Mouse (Mus musculus): ENCODE data around the gene Armc2. TPM values are rescaled to one million over a fixed set of nuclear protein-coding genes. Genes with fewer than 3 reads are reported as not detected.

The Armc2 gene
- total and polyA plus RNA-seq, 3 experiments = 0.08 to 0.13 TPM; not detected in 1

- peak overlapping the region; percentile 36 for H3K9ac ChIP-seq (ENCODE audit: control insufficient read depth, low read depth, low read length, poor library complexity, severe bottlenecking)
- no peaks in the 10 kb centered on the region for H3K27me3 ChIP-seq (ENCODE audit: control insufficient read depth in 1 of 2, insufficient read depth in 2 of 2, low read length in 2 of 2)
- peaks cover 5 to 39% of the 10 kb centered on the region in 2 experiments for H3K4me1 ChIP-seq (ENCODE audit: control insufficient read depth in 1 of 2, insufficient read depth in 2 of 2, low read length in 2 of 2)
- TF ChIP-seq TAL1 (IDR thresholded peaks at IDR 0.05; ENCODE audit: low read length) (no peak), KAT2A (conservative IDR thresholded peaks at IDR 0.05; ENCODE audit: low read depth, low read length) (no peak), GATA1 (IDR thresholded peaks at IDR 0.05; ENCODE audit: low read depth, low read length) (0 out of 2 replicates have a peak, but pooled peaks have one; percentile 40), SMC3 (IDR thresholded peaks at IDR 0.05; ENCODE audit: low read depth, low read length) (no peak), ELF1 (IDR thresholded peaks at IDR 0.05; ENCODE audit: low read depth, low read length) (no peak), EP300 (IDR thresholded peaks at IDR 0.05; ENCODE audit: low read depth in 1 of 2, low read length in 2 of 2) (peak in 1 of 2 experiments; percentile 8; a peak in 1 of 4 replicates), MXI1 (IDR thresholded peaks at IDR 0.05; ENCODE audit: low read depth, low read length) (0 out of 2 replicates have a peak, but pooled peaks have one; percentile 29), SIN3A (IDR thresholded peaks at IDR 0.05; ENCODE audit: low read length) (0 out of 2 replicates have a peak, but pooled peaks have one; percentile 14)
- peaks cover 0 to 16% of the 10 kb centered on the region in 2 experiments; a peak in 2 of 4 replicates for H3K36me3 ChIP-seq (ENCODE audit: control insufficient read depth in 1 of 2, insufficient read depth in 2 of 2, low read length in 2 of 2)
- no peaks in the 10 kb centered on the region for H3K9me3 ChIP-seq (replicated peaks; ENCODE audit: insufficient read depth, low read length)
- H3K4me3 ChIP-seq (ENCODE audit: control insufficient read depth in 1 of 2, insufficient read depth in 1 of 2, low read depth in 2 of 2, low read length in 2 of 2) = peak overlapping the region; percentile 31 to 46
- peak; percentile 53 for DNase-seq (ENCODE audit: low read depth, low spot score)
- H3K27ac ChIP-seq (ENCODE audit: control insufficient read depth, low read depth, low read length) = no peak overlapping the region
- no peaks in the 10 kb centered on the region for H3K79me2 ChIP-seq (ENCODE audit: control insufficient read depth, insufficient read depth, low read length, poor library complexity)
These were observed 83.4 kb downstream of the Armc2 start for GRCm38 (mm10) chr10:41934633-41935475.

GRCm38 (mm10) chr10:41933536-41933935, 84.7 kb downstream of the Armc2 start:
- peaks cover 5 to 39% of the 10 kb centered on the region in 2 experiments for H3K4me1 ChIP-seq (ENCODE audit: control insufficient read depth in 1 of 2, insufficient read depth in 2 of 2, low read length in 2 of 2)
- no peak overlapping the region for H3K4me3 ChIP-seq (ENCODE audit: control insufficient read depth in 1 of 2, insufficient read depth in 1 of 2, low read depth in 2 of 2, low read length in 2 of 2)
- peak; percentile 25; the same call in 1 of the 2 replicates for TF ChIP-seq SMC3 (IDR thresholded peaks at IDR 0.05; ENCODE audit: low read depth, low read length)
- TF ChIP-seq RAD21 (IDR thresholded peaks at IDR 0.05; ENCODE audit: low read depth, low read length) = peak; percentile 34
- TF ChIP-seq CTCF (IDR thresholded peaks at IDR 0.05 in 2 of 3, conservative IDR thresholded peaks at IDR 0.05 in 1 of 3; ENCODE audit: control insufficient read depth in 1 of 3, insufficient read depth in 1 of 3, low read depth in 2 of 3, low read length in 3 of 3, poor library complexity in 1 of 3, severe bottlenecking in 1 of 3) = peak; percentile 75 to 93 (median 92)
- TF ChIP-seq E2F4 (IDR thresholded peaks at IDR 0.05; ENCODE audit: borderline replicate concordance, low read depth, low read length) = no peak
- no peaks in the 10 kb centered on the region for H3K9me3 ChIP-seq (replicated peaks; ENCODE audit: insufficient read depth, low read length)
- H3K79me2 ChIP-seq (ENCODE audit: control insufficient read depth, insufficient read depth, low read length, poor library complexity) = no peaks in the 10 kb centered on the region
- H3K9ac ChIP-seq (ENCODE audit: control insufficient read depth, low read depth, low read length, poor library complexity, severe bottlenecking) = no peak overlapping the region
- H3K27me3 ChIP-seq (ENCODE audit: control insufficient read depth in 1 of 2, insufficient read depth in 2 of 2, low read length in 2 of 2) = no peaks in the 10 kb centered on the region
- peak; percentile 73 for DNase-seq (ENCODE audit: low read depth, low spot score)
- H3K27ac ChIP-seq (ENCODE audit: control insufficient read depth, low read depth, low read length) = no peak overlapping the region
- H3K36me3 ChIP-seq (ENCODE audit: control insufficient read depth in 1 of 2, insufficient read depth in 2 of 2, low read length in 2 of 2) = peaks cover 0 to 16% of the 10 kb centered on the region in 2 experiments; a peak in 2 of 4 replicates

- H3K36me3 ChIP-seq (ENCODE audit: control insufficient read depth in 1 of 2, insufficient read depth in 2 of 2, low read length in 2 of 2) = peaks cover 0 to 16% of the 10 kb centered on the region in 2 experiments; a peak in 2 of 4 replicates
- no peaks in the 10 kb centered on the region for H3K9me3 ChIP-seq (replicated peaks; ENCODE audit: insufficient read depth, low read length)
- no peaks in the 10 kb centered on the region for H3K27me3 ChIP-seq (ENCODE audit: control insufficient read depth in 1 of 2, insufficient read depth in 2 of 2, low read length in 2 of 2)
- no peak for TF ChIP-seq SIN3A (IDR thresholded peaks at IDR 0.05; ENCODE audit: low read length)
- no peak for DNase-seq (ENCODE audit: low read depth, low spot score)
- H3K27ac ChIP-seq (ENCODE audit: control insufficient read depth, low read depth, low read length) = no peak overlapping the region
- H3K4me1 ChIP-seq (ENCODE audit: control insufficient read depth in 1 of 2, insufficient read depth in 2 of 2, low read length in 2 of 2) = peaks cover 5 to 39% of the 10 kb centered on the region in 2 experiments
- no peak overlapping the region for H3K4me3 ChIP-seq (ENCODE audit: control insufficient read depth in 1 of 2, insufficient read depth in 1 of 2, low read depth in 2 of 2, low read length in 2 of 2)
- H3K79me2 ChIP-seq (ENCODE audit: control insufficient read depth, insufficient read depth, low read length, poor library complexity) = no peaks in the 10 kb centered on the region
- no peak overlapping the region for H3K9ac ChIP-seq (ENCODE audit: control insufficient read depth, low read depth, low read length, poor library complexity, severe bottlenecking)
These were observed 85.3 kb downstream of the Armc2 start for GRCm38 (mm10) chr10:41932943-41933342.

All from MEL (cell line).